Mouse (Mus musculus): ENCODE data around the gene Arih2. TPM values are rescaled to one million over a fixed set of nuclear protein-coding genes. Genes with fewer than 3 reads are reported as not detected.

The Arih2 gene
- polyA plus RNA-seq, 1 experiment: 51.1 TPM

DNA sequence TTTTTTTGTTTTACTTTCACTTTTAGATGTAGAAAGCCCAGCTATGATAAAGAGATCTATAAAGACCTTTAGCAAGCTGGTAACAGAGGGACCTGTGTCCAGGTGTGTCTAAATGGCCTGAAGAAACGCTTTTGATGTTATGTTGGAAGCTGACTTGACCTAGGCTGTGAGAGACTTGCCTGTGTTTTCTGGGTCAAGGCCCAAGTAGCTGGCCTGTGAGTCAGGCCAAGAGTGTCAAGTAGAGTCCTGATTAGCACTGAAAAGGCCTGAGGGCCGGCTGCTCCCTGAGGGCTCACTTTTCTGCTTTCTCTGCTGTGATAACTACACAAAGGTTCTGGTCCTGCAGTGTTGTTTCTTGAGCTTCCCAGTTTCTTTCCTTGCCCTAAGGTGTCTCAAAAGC is 38.5 kb upstream of the Arih2 start:
- Histone ChIP-seq H3K79me2 (ENCODE audit: control insufficient read depth, insufficient read depth) (peaks cover 3% of the 10 kb centered on the region), H3ac (ENCODE audit: control insufficient read depth, insufficient read length) (no peak overlapping the region), H3K4me3 (no peak overlapping the region), H3K36me3 (ENCODE audit: control insufficient read depth, insufficient read depth) (no peaks in the 10 kb centered on the region), H3K27me3 (ENCODE audit: control insufficient read depth, insufficient read depth, insufficient read length) (no peaks in the 10 kb centered on the region), H3K4me2 (ENCODE audit: low read depth) (peak overlapping the region; percentile 58)
- TF ChIP-seq USF1 (IDR thresholded peaks at IDR 0.05; ENCODE audit: low read depth) (no peak), MYOD1 (IDR thresholded peaks at IDR 0.05; ENCODE audit: control insufficient read depth in 1 of 3, insufficient read length in 2 of 3, low read depth in 2 of 3) (no peak), SRF (IDR thresholded peaks at IDR 0.05; ENCODE audit: control insufficient read depth, insufficient read length, low read depth) (no peak), POLR2A (IDR thresholded peaks at IDR 0.05; ENCODE audit: insufficient read length, low read depth) (no peak), POLR2AphosphoS2 (IDR thresholded peaks at IDR 0.05; ENCODE audit: insufficient read length, low read depth) (no peak), TCF3 (IDR thresholded peaks at IDR 0.05; ENCODE audit: insufficient read length, low read depth) (no peak)

DNA sequence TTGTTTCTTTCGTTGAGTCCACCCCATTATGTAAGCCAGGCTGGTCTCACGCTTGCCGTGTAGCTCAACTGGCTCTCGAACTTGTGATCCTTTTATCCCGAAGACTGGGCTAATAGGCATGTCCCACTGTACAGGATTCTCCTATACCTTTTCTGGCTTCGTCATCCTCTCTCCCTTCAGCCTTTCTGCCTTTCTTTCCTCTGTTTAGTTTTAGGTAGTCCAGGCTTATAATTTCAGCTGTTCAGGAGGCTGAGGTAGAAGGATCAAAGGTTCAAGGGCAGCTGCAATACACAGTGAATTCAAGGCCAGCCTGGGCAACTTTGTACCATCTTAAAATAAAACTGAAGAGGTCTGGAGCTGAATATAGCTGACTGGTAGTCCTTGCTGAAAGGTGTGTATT is 38.0 kb upstream of the Arih2 start:
- Histone ChIP-seq H3K36me3 (ENCODE audit: control insufficient read depth, insufficient read depth) (no peaks in the 10 kb centered on the region), H3K79me2 (ENCODE audit: control insufficient read depth, insufficient read depth) (no peaks in the 10 kb centered on the region), H3K4me2 (ENCODE audit: low read depth) (peak overlapping the region; percentile 58), H3K27me3 (ENCODE audit: control insufficient read depth, insufficient read depth, insufficient read length) (no peaks in the 10 kb centered on the region), H3ac (ENCODE audit: control insufficient read depth, insufficient read length) (no peak overlapping the region), H3K4me3 (no peak overlapping the region)
- TF ChIP-seq E2F4 (IDR thresholded peaks at IDR 0.05; ENCODE audit: insufficient read depth) (no peak), POLR2AphosphoS2 (IDR thresholded peaks at IDR 0.05; ENCODE audit: insufficient read length, low read depth) (no peak), CEBPB (IDR thresholded peaks at IDR 0.05; ENCODE audit: insufficient read depth, poor library complexity, severe bottlenecking) (no peak), MYOG (IDR thresholded peaks at IDR 0.05; ENCODE audit: control insufficient read depth in 1 of 3, insufficient read depth in 1 of 3, insufficient read length in 2 of 3, low read depth in 2 of 3) (no peak), POLR2A (IDR thresholded peaks at IDR 0.05; ENCODE audit: insufficient read length, low read depth) (no peak), TCF12 (IDR thresholded peaks at IDR 0.05; ENCODE audit: insufficient read depth, poor library complexity, severe bottlenecking) (no peak), MAX (IDR thresholded peaks at IDR 0.05; ENCODE audit: low read depth) (no peak), USF1 (IDR thresholded peaks at IDR 0.05; ENCODE audit: low read depth) (no peak), SRF (IDR thresholded peaks at IDR 0.05; ENCODE audit: control insufficient read depth, insufficient read length, low read depth) (no peak), MYOD1 (IDR thresholded peaks at IDR 0.05; ENCODE audit: control insufficient read depth in 1 of 3, insufficient read length in 2 of 3, low read depth in 2 of 3) (no peak)

- H3K79me2 ChIP-seq (ENCODE audit: control insufficient read depth, insufficient read depth): no peaks in the 10 kb centered on the region
- peak overlapping the region; percentile 46 for H3K4me2 ChIP-seq (ENCODE audit: low read depth)
- H3K36me3 ChIP-seq (ENCODE audit: control insufficient read depth, insufficient read depth): no peaks in the 10 kb centered on the region
- no peak overlapping the region for H3ac ChIP-seq (ENCODE audit: control insufficient read depth, insufficient read length)
- TF ChIP-seq POLR2AphosphoS2 (IDR thresholded peaks at IDR 0.05; ENCODE audit: insufficient read length, low read depth) (no peak), MAX (IDR thresholded peaks at IDR 0.05; ENCODE audit: low read depth) (no peak), TCF12 (IDR thresholded peaks at IDR 0.05; ENCODE audit: insufficient read depth, poor library complexity, severe bottlenecking) (peak; percentile 36), TCF3 (IDR thresholded peaks at IDR 0.05; ENCODE audit: insufficient read length, low read depth) (no peak), MYOG (IDR thresholded peaks at IDR 0.05; ENCODE audit: control insufficient read depth in 1 of 3, insufficient read depth in 1 of 3, insufficient read length in 2 of 3, low read depth in 2 of 3) (peak in 1 of 3 experiments; percentile 46), REST (IDR thresholded peaks at IDR 0.05; ENCODE audit: insufficient read depth, insufficient read length) (no peak), USF1 (IDR thresholded peaks at IDR 0.05; ENCODE audit: low read depth) (no peak), POLR2A (IDR thresholded peaks at IDR 0.05; ENCODE audit: insufficient read length, low read depth) (no peak), CEBPB (IDR thresholded peaks at IDR 0.05; ENCODE audit: insufficient read depth, poor library complexity, severe bottlenecking) (no peak), MYOD1 (IDR thresholded peaks at IDR 0.05; ENCODE audit: control insufficient read depth in 1 of 3, insufficient read length in 2 of 3, low read depth in 2 of 3) (peak; percentile 43 to 84 (median 75))
- no peak overlapping the region for H3K4me3 ChIP-seq
- H3K27me3 ChIP-seq (ENCODE audit: control insufficient read depth, insufficient read depth, insufficient read length): no peaks in the 10 kb centered on the region
These were observed 37.3 kb upstream of the Arih2 start for GRCm38 (mm10) chr9:108686475-108686887.

DNA sequence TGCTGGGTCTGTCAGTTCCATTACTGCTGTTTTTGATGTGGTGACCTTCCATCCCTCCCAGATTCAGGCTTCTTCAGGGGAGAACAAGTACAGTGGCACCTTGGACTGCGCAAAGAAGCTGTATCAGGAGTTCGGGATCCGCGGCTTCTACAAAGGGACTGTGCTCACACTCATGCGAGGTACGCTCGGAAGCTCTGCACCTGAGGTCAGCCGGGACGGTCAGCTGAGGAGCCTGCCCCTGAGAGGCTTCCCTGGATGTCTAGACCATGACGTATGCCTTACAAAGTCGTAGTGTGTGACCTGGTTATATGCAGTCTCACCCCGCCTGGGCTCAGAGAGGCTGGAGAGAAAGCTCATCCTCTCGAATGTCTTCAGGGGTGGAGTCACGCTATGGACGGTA is 30.8 kb upstream of the Arih2 start:
- TF ChIP-seq MYOD1 (IDR thresholded peaks at IDR 0.05; ENCODE audit: control insufficient read depth in 1 of 3, insufficient read length in 2 of 3, low read depth in 2 of 3) (no peak), TCF12 (IDR thresholded peaks at IDR 0.05; ENCODE audit: insufficient read depth, poor library complexity, severe bottlenecking) (no peak), TCF3 (IDR thresholded peaks at IDR 0.05; ENCODE audit: insufficient read length, low read depth) (no peak), SRF (IDR thresholded peaks at IDR 0.05; ENCODE audit: control insufficient read depth, insufficient read length, low read depth) (no peak), E2F4 (IDR thresholded peaks at IDR 0.05; ENCODE audit: insufficient read depth) (no peak), POLR2A (IDR thresholded peaks at IDR 0.05; ENCODE audit: insufficient read length, low read depth) (no peak), USF1 (IDR thresholded peaks at IDR 0.05; ENCODE audit: low read depth) (no peak), REST (IDR thresholded peaks at IDR 0.05; ENCODE audit: insufficient read depth, insufficient read length) (no peak), CEBPB (IDR thresholded peaks at IDR 0.05; ENCODE audit: insufficient read depth, poor library complexity, severe bottlenecking) (no peak), MYOG (IDR thresholded peaks at IDR 0.05; ENCODE audit: control insufficient read depth in 1 of 3, insufficient read depth in 1 of 3, insufficient read length in 2 of 3, low read depth in 2 of 3) (no peak), POLR2AphosphoS2 (IDR thresholded peaks at IDR 0.05; ENCODE audit: insufficient read length, low read depth) (no peak), MAX (IDR thresholded peaks at IDR 0.05; ENCODE audit: low read depth) (no peak)
- H3K27me3 ChIP-seq (ENCODE audit: control insufficient read depth, insufficient read depth, insufficient read length): no peaks in the 10 kb centered on the region

GRCm38 (mm10) chr9:108673151-108673550 is 24.0 kb upstream of the Arih2 start:
- Histone ChIP-seq H3K36me3 (ENCODE audit: control insufficient read depth, insufficient read depth) (no peaks in the 10 kb centered on the region), H3ac (ENCODE audit: control insufficient read depth, insufficient read length) (no peak overlapping the region), H3K79me2 (ENCODE audit: control insufficient read depth, insufficient read depth) (no peaks in the 10 kb centered on the region), H3K4me3 (no peak overlapping the region), H3K27me3 (ENCODE audit: control insufficient read depth, insufficient read depth, insufficient read length) (no peaks in the 10 kb centered on the region), H3K4me2 (ENCODE audit: low read depth) (no peak overlapping the region)
- TF ChIP-seq MYOD1 (IDR thresholded peaks at IDR 0.05; ENCODE audit: control insufficient read depth in 1 of 3, insufficient read length in 2 of 3, low read depth in 2 of 3): no peak
- TF ChIP-seq E2F4 (IDR thresholded peaks at IDR 0.05; ENCODE audit: insufficient read depth): no peak
- TF ChIP-seq USF1 (IDR thresholded peaks at IDR 0.05; ENCODE audit: low read depth): no peak
- no peak for TF ChIP-seq MAX (IDR thresholded peaks at IDR 0.05; ENCODE audit: low read depth)
- no peak for TF ChIP-seq POLR2A (IDR thresholded peaks at IDR 0.05; ENCODE audit: insufficient read length, low read depth)
- TF ChIP-seq TCF12 (IDR thresholded peaks at IDR 0.05; ENCODE audit: insufficient read depth, poor library complexity, severe bottlenecking): no peak
- no peak for TF ChIP-seq SRF (IDR thresholded peaks at IDR 0.05; ENCODE audit: control insufficient read depth, insufficient read length, low read depth)
- TF ChIP-seq MYOG (IDR thresholded peaks at IDR 0.05; ENCODE audit: control insufficient read depth in 1 of 3, insufficient read depth in 1 of 3, insufficient read length in 2 of 3, low read depth in 2 of 3): no peak
- TF ChIP-seq POLR2AphosphoS2 (IDR thresholded peaks at IDR 0.05; ENCODE audit: insufficient read length, low read depth): no peak
- no peak for TF ChIP-seq CEBPB (IDR thresholded peaks at IDR 0.05; ENCODE audit: insufficient read depth, poor library complexity, severe bottlenecking)
- no peak for TF ChIP-seq REST (IDR thresholded peaks at IDR 0.05; ENCODE audit: insufficient read depth, insufficient read length)
- TF ChIP-seq TCF3 (IDR thresholded peaks at IDR 0.05; ENCODE audit: insufficient read length, low read depth): no peak

More for the DNA sequence above, 30.8 kb upstream of the Arih2 start:
- no peaks in the 10 kb centered on the region for H3K36me3 ChIP-seq (ENCODE audit: control insufficient read depth, insufficient read depth)
- no peaks in the 10 kb centered on the region for H3K79me2 ChIP-seq (ENCODE audit: control insufficient read depth, insufficient read depth)
- H3K4me2 ChIP-seq (ENCODE audit: low read depth): no peak overlapping the region
- H3ac ChIP-seq (ENCODE audit: control insufficient read depth, insufficient read length): no peak overlapping the region
- H3K4me3 ChIP-seq: no peak overlapping the region

Data from myocyte (in vitro differentiated cells).